Mouse (Mus musculus): Measurements from ENCODE around the gene Atp6v1d.

Atp6v1d gene

GRCm38 (mm10) chr12:78790791-78791190 is 70.6 kb downstream of the Atp6v1d start:
- DNase-seq, result no peak
